Mouse (Mus musculus) retina, postnatal 1 day (tissue): ENCODE measurements at regions not wholly inside any gene's neighbourhood (a gene's known extent, or its start where the extent isn't known, plus 50 kb on each side); places are given as distances from the start of the nearest gene placed in this dataset.

ENCODE experiments used
- DNase-seq: peaks from one replicate; pipeline ENCODE4 v3.0.0-alpha.2; 2012

DNA sequence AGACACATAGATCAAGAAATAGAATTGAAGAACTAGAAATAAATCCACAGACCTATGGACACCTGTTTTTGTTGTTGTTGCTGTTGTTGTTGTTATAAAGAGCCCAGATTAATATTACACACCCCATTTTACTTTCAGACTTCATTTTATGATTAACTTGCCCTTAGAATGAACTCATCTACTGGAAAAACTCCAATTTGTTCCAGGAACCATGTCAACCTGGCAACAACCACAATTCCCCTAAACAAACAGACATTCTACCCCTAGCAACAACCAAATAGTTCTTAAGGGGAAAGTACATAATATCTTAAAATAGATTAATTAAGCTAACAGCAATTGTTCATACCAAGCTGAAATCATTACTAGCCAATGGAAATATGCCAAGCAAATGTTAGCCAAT is 646.1 kb downstream of the Gm9195 start:
- no peak for DNase-seq

DNA sequence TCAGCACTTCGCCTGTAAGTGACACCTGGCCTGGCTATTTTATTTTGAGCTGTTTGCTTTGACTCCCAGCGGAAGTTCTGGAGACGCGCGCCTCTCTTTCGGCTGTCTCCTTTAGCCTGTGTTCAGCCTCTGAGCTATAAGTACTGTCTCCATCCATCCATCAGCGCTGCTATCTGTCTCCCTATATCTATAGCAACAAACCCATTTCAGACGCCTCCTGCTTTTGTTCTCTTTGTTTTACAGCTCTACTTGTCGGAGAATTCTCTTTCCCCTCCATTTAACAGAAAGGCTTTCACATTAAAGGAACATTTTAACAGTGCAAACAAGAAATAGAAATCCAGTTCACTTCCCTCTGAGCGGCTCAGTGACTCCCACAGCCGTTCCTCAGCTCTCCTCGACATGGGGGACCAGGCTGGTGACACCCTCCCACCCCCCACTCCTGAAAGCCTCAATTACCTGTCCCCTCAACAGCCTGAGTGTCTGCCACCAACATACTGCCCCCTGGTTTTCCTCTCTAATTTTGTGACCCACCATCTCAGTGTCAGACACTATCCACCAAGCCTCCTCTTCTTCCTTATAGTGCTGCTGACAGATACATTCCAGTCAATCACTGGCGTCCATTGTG is 682.7 kb downstream of the Gm9195 start:
- DNase-seq = peak; percentile 55

GRCm38 (mm10) chr14:71805624-71806023 is 686.0 kb downstream of the Gm9195 start:
- DNase-seq = no peak

- no peak for DNase-seq
Observed at GRCm38 (mm10) chr14:71799861-71800260, 691.8 kb downstream of the Gm9195 start.

GRCm38 (mm10) chr14:71795713-71796112 is 695.9 kb downstream of the Gm9195 start:
- no peak for DNase-seq

DNA sequence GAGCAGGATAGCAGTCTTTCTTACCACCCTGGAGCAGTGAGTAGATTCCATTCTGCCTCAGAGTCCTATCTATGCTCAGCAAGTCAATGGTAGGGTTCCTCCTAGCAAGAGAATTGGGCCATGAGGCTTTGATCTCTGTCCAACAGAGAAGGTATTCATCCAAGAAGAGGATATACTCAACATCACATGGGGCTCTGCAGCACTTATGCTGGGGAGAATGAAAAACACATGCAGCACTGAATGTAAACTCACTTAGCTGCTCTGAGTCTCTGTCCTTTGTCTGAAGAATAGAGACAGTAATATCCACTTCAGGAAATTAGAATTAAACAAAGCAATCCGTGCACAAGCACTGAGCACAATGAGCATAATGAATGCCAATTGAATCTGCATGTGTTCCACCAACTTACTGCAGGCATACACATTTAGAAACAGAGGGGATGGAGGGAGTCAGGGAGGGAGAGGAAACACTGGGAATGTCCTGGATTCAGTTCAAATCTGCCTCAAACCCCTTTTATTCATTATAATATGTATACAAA is 714.6 kb downstream of the Gm9195 start:
- DNase-seq = no peak

DNA sequence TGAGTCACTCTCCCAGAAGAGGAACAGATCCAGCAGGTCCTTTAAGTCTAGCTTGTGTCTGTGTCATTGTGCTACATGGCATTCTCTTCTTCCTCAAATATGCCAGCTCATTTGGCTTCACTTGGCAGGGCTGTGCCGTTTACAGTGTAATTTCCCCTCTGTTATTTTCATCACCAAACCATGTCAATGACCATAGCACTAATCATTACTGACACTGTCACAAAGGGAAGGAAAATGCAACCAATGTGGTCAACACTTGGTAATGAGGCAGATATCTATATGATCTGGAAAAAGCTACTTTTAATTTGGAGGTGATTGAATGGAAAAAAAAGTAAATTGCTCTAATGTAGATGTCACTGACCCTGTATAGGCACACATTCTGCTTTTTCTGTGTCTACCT is 724.8 kb downstream of the Gm9195 start:
- peak; percentile 54 for DNase-seq

- DNase-seq = no peak
Observed at GRCm38 (mm10) chr14:71728542-71728941, 763.1 kb downstream of the Gm9195 start.

DNA sequence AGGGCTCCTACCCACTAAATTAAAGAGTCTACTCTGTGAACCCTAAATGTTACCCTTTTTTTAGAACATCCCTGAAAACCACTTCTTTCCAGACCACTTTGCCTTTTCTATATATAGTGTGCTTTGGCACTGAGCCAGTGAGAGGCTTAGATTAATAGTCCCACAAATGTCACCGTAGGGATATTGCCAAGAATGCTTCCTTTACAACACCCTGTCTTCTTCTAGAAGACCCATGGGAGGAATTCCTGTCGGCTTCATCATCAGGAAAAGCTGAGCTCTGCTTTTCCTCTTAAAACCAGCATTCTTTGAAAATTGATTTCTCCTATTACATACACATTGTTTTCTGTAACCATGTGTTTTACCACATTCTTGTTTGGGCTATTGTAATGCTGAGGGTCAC is 768.1 kb downstream of the Gm9195 start:
- DNase-seq = no peak

DNA sequence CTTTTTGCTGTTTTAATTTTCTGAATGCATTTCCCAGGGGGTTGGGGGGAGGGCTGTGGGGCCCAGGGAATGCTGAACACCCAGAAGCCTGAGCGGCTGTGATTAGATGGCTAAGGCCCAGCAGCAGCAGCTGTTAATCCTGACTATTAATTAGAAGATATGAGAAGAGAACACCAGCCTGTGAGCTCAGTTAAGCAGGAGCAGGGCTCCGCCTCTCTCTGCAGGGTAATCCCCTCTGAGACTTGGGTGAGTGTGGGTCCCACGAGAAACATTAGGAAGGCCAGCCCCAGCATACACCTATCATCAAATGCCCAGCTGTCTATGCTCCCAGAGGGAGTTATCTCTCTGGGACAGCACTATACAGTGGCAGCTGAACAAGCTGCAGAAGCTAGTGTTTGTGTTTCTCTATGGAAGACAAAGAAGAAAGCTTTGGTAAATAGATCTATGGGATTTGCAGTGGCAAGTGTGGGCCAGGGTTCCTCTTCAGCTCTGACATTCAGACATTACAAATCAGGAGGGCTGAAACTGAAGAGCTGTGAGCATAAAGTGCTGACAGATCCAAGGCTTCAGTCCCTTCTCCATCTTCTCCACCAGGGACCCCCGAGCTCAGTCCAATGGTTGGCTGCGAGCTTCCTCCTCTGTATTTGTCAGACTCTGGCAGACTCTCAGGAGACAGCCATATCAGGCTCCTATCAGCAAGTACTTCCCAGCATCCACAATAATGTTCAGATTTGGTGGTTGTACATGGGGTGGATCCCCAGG is 781.9 kb downstream of the Gm9195 start:
- DNase-seq = peak; percentile 48

GRCm38 (mm10) chr14:71692752-71693437 is 798.7 kb downstream of the Gm9195 start:
- no peak for DNase-seq

GRCm38 (mm10) chr14:71674564-71674963 is 817.1 kb downstream of the Gm9195 start:
- no peak for DNase-seq

DNA sequence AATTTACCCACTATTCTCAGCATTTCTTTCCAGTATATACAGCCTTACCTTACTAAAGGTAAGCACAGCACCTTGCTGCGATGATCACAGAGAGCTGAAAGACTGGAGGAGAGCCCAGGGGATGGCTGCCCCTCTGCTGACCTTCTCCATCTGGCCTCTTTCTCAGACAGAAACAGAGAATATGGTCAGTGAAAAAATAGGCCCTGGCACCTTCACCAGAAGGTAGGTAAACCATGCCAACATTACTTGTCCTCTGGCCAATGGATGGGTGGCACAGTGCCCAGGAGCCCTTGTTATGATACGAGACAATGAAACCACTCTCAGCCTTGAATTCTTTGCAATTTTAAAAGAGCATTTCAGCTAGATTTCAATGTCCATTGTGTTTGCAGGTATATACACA is 817.8 kb downstream of the Gm9195 start:
- no peak for DNase-seq

DNA sequence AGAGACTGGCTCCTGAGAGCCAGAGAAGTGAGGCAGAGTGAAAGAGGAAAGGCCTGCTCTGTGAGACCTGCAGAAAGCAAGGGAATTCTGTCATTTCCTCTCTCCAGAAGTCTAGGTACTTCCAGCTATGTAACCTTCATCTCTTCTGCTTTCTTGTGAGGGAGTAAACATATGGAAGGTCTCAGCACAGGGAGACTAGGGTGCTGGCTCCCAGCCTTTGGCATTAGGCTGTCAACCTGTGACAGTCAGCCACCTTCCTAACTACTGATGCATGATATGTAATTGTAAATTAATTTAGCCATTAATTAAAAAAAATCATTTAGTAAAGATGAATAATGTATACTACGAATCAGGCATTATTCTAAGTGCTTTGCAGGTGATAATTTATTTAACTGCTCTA is 819.2 kb downstream of the Gm9195 start:
- no peak for DNase-seq

- DNase-seq = no peak
Observed at GRCm38 (mm10) chr14:71671994-71672393, 819.6 kb downstream of the Gm9195 start.

DNA sequence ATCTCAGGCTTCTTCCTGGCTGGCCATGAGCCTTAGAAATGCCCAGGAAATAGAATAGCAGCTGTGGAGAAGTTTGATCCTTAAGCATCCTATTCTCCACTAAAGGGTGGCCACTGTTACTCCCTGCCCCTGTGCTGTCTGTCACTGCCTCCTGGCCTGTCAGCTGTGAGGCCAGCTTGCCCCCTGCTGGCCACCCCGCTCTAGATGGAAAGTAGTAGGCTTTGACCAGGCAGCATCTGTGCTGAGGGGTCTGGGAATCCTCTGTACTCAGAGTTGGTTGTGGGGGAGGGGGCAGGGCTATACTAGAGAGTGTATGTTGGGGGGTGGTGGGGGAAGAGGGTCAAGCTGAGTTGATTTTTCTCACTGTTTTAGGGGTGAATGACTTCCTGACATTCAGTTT is 821.2 kb downstream of the Gm9195 start:
- DNase-seq = peak; percentile 76

- DNase-seq = no peak
Observed at GRCm38 (mm10) chr14:71666656-71667055, 825.0 kb downstream of the Gm9195 start.

GRCm38 (mm10) chr14:71660166-71660565 is 831.5 kb downstream of the Gm9195 start:
- DNase-seq = no peak

GRCm38 (mm10) chr14:71654785-71655627 is 836.6 kb downstream of the Gm9195 start:
- DNase-seq = peak; percentile 16

GRCm38 (mm10) chr14:71642536-71642935 is 849.1 kb downstream of the Gm9195 start:
- DNase-seq = no peak

- peak; percentile 38 for DNase-seq
Observed at GRCm38 (mm10) chr14:71639083-71639482, 852.6 kb downstream of the Gm9195 start.

DNA sequence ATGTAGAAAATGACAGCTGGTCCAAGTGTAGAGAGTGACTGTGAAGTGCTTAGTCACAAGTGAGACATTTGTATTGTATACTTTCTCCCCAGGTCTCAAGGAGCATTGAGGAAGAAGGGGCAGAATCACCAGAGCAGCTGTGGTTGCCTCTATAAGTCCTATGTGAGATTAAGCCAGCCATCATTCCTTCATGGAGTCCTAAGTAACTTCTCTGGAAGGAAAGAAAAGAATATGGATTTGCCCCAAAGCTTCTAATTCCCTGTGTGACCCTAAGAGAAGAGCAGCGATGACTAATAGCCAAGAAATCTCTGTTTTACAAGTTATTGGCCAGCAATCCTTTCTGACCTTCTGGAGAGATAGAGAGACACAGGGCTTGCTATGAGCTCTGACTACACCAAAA is 856.5 kb downstream of the Gm9195 start:
- no peak for DNase-seq
